Mouse (Mus musculus): ENCODE data around the gene Itpr1. TPM values are rescaled to one million over a fixed set of nuclear protein-coding genes. Genes with fewer than 3 reads are reported as not detected.
A peak's percentile ranks its signal among the peaks of the same experiment; 100 is the strongest.

Gene Itpr1
- total and polyA plus RNA-seq, 2 experiments = 6.9 to 55.0 TPM

- no peak overlapping the region for H3K4me3 ChIP-seq (ENCODE audit: insufficient read depth, low read depth, low read length)
- no peak overlapping the region for H3K9ac ChIP-seq (ENCODE audit: low read depth, low read length)
- WGBS = 66% methylated on average over 13 of the region's 13 CpGs
- peak overlapping the region; percentile 60 for H3K27ac ChIP-seq (replicated peaks; ENCODE audit: insufficient read depth, low read depth, low read length)
- peak; percentile 96 for DNase-seq (ENCODE audit: extremely low read depth, low read depth, low spot score)
- H3K36me3 ChIP-seq (ENCODE audit: control insufficient read depth, insufficient read depth, low read length) = no peaks in the 10 kb centered on the region
- no peaks in the 10 kb centered on the region for H3K27me3 ChIP-seq (ENCODE audit: control insufficient read depth, insufficient read depth, low read length)
- peaks cover 25% of the 10 kb centered on the region; the same call in 1 of the 2 replicates for H3K79me2 ChIP-seq (ENCODE audit: control insufficient read depth, insufficient read depth, low read length)
- H3K4me1 ChIP-seq (ENCODE audit: control insufficient read depth, insufficient read depth, low read length) = peaks cover 35% of the 10 kb centered on the region
- TF ChIP-seq CTCF (IDR thresholded peaks at IDR 0.05; ENCODE audit: low read depth, low read length) = no peak
- TF ChIP-seq POLR2A (IDR thresholded peaks at IDR 0.05; ENCODE audit: extremely low read depth, insufficient read depth, low read length) = no peak
Measured at GRCm38 (mm10) chr6:108252565-108253360, 39.9 kb downstream of the Itpr1 start.

GRCm38 (mm10) chr6:108254132-108255064 lies 41.5 kb downstream of the Itpr1 start:
- Histone ChIP-seq H3K27ac (replicated peaks; ENCODE audit: insufficient read depth, low read depth, low read length) (no peak overlapping the region), H3K79me2 (ENCODE audit: control insufficient read depth, insufficient read depth, low read length) (peaks cover 24% of the 10 kb centered on the region; the same call in 1 of the 2 replicates), H3K9ac (ENCODE audit: low read depth, low read length) (no peak overlapping the region), H3K36me3 (ENCODE audit: control insufficient read depth, insufficient read depth, low read length) (no peaks in the 10 kb centered on the region), H3K4me1 (ENCODE audit: control insufficient read depth, insufficient read depth, low read length) (peaks cover 24% of the 10 kb centered on the region), H3K27me3 (ENCODE audit: control insufficient read depth, insufficient read depth, low read length) (no peaks in the 10 kb centered on the region), H3K4me3 (ENCODE audit: insufficient read depth, low read depth, low read length) (no peak overlapping the region)
- 77% methylated on average over 9 of the region's 9 CpGs for WGBS
- DNase-seq (ENCODE audit: extremely low read depth, low read depth, low spot score) = peak; percentile 48
- TF ChIP-seq CTCF (IDR thresholded peaks at IDR 0.05; ENCODE audit: low read depth, low read length) (no peak), POLR2A (IDR thresholded peaks at IDR 0.05; ENCODE audit: extremely low read depth, insufficient read depth, low read length) (no peak)

- 68% methylated on average over 4 of the region's 4 CpGs for WGBS
- Histone ChIP-seq H3K27me3 (ENCODE audit: control insufficient read depth, insufficient read depth, low read length) (no peaks in the 10 kb centered on the region), H3K36me3 (ENCODE audit: control insufficient read depth, insufficient read depth, low read length) (no peaks in the 10 kb centered on the region), H3K4me1 (ENCODE audit: control insufficient read depth, insufficient read depth, low read length) (peaks cover 21% of the 10 kb centered on the region), H3K4me3 (ENCODE audit: insufficient read depth, low read depth, low read length) (no peak overlapping the region), H3K9ac (ENCODE audit: low read depth, low read length) (no peak overlapping the region), H3K27ac (replicated peaks; ENCODE audit: insufficient read depth, low read depth, low read length) (no peak overlapping the region), H3K79me2 (ENCODE audit: control insufficient read depth, insufficient read depth, low read length) (peaks cover 26% of the 10 kb centered on the region; the same call in 1 of the 2 replicates)
- DNase-seq (ENCODE audit: extremely low read depth, low read depth, low spot score) = peak; percentile 78
- no peak for TF ChIP-seq POLR2A (IDR thresholded peaks at IDR 0.05; ENCODE audit: extremely low read depth, insufficient read depth, low read length)
- TF ChIP-seq CTCF (IDR thresholded peaks at IDR 0.05; ENCODE audit: low read depth, low read length) = no peak
Measured at GRCm38 (mm10) chr6:108255880-108256279, 43.0 kb downstream of the Itpr1 start.

- Histone ChIP-seq H3K9ac (ENCODE audit: low read depth, low read length) (no peak overlapping the region), H3K4me3 (ENCODE audit: insufficient read depth, low read depth, low read length) (no peak overlapping the region), H3K4me1 (ENCODE audit: control insufficient read depth, insufficient read depth, low read length) (peaks cover 21% of the 10 kb centered on the region), H3K27me3 (ENCODE audit: control insufficient read depth, insufficient read depth, low read length) (no peaks in the 10 kb centered on the region), H3K36me3 (ENCODE audit: control insufficient read depth, insufficient read depth, low read length) (no peaks in the 10 kb centered on the region), H3K79me2 (ENCODE audit: control insufficient read depth, insufficient read depth, low read length) (peaks cover 30% of the 10 kb centered on the region; the same call in 1 of the 2 replicates), H3K27ac (replicated peaks; ENCODE audit: insufficient read depth, low read depth, low read length) (no peak overlapping the region)
- WGBS = 95% methylated on average over 3 of the region's 3 CpGs
- no peak for DNase-seq (ENCODE audit: extremely low read depth, low read depth, low spot score)
- TF ChIP-seq POLR2A (IDR thresholded peaks at IDR 0.05; ENCODE audit: extremely low read depth, insufficient read depth, low read length) = no peak
- no peak for TF ChIP-seq CTCF (IDR thresholded peaks at IDR 0.05; ENCODE audit: low read depth, low read length)
Measured at GRCm38 (mm10) chr6:108257225-108257624, 44.3 kb downstream of the Itpr1 start.

GRCm38 (mm10) chr6:108258631-108259030 lies 45.7 kb downstream of the Itpr1 start:
- no peak for DNase-seq (ENCODE audit: extremely low read depth, low read depth, low spot score)
- WGBS = 65% methylated on average over 2 of the region's 2 CpGs

More at GRCm38 (mm10) chr6:108258631-108259030, 45.7 kb downstream of the Itpr1 start:
- Histone ChIP-seq H3K79me2 (ENCODE audit: control insufficient read depth, insufficient read depth, low read length) (peaks cover 32% of the 10 kb centered on the region; the same call in 1 of the 2 replicates), H3K9ac (ENCODE audit: low read depth, low read length) (no peak overlapping the region), H3K27me3 (ENCODE audit: control insufficient read depth, insufficient read depth, low read length) (no peaks in the 10 kb centered on the region), H3K4me1 (ENCODE audit: control insufficient read depth, insufficient read depth, low read length) (peaks cover 13% of the 10 kb centered on the region; the same call in 1 of the 2 replicates), H3K36me3 (ENCODE audit: control insufficient read depth, insufficient read depth, low read length) (no peaks in the 10 kb centered on the region), H3K27ac (replicated peaks; ENCODE audit: insufficient read depth, low read depth, low read length) (no peak overlapping the region), H3K4me3 (ENCODE audit: insufficient read depth, low read depth, low read length) (no peak overlapping the region)
- TF ChIP-seq POLR2A (IDR thresholded peaks at IDR 0.05; ENCODE audit: extremely low read depth, insufficient read depth, low read length) (no peak), CTCF (IDR thresholded peaks at IDR 0.05; ENCODE audit: low read depth, low read length) (no peak)
